ENCODE assay signal across 13 mouse cellular contexts in the genomic region with DNA sequence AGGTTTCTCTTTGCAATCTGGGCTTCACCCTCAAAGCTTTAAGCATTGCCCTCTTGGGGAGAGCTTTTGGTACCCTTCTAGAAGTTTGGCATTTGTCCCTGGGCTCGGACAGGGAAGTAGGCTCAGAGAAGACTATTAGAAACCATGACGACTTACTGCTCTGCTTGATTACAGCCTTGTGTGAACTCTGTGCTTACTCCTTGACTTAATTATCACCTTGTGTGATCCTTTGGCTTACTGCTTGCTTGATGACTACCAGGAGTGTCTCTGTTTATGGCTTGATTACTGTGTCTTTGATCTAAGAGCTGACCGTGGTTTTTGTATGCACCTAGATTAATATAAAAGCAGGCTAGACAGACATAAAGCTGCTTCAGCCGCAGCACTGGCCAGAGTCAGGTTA. TPM values are rescaled to one million over a fixed set of nuclear protein-coding genes. Genes with fewer than 3 reads are reported as not detected.
"Had no signal": no experiment of that assay in that cellular context is flagged by ENCODE, and none has a peak within 500 bp of the region (broad histone marks: within the 10 kb centered on the region; RNA-seq: fewer than 3 reads in every experiment).

No protein-coding gene starts in this region.

RNA-seq across cellular contexts. Expression of a gene that starts 16.8 kb away (rescaled TPM):
- polyA plus RNA-seq: neural tube, embryonic 13.5 days; neural tube, embryonic 14.5 days; neural tube, embryonic 15.5 days; spleen, adult 2 months; stomach, embryonic 14.5 days; stomach, embryonic 15.5 days; stomach, embryonic 16.5 days; stomach, postnatal 0 days; testis, adult 2 months; thymus, adult 2 months; thymus, postnatal 0 days; urinary bladder, adult 2 months had no signal

RNA-seq across cellular contexts. Expression of a gene that starts 19.6 kb away (rescaled TPM):
- polyA plus RNA-seq: small intestine, adult 2 months; spleen, adult 2 months; stomach, embryonic 14.5 days; stomach, embryonic 16.5 days; stomach, postnatal 0 days; testis, adult 2 months; thymus, adult 2 months; thymus, postnatal 0 days had no signal

RNA-seq across cellular contexts. Expression of a gene that starts 37.5 kb away (rescaled TPM):
- polyA plus RNA-seq: small intestine, adult 2 months; spleen, adult 2 months; stomach, embryonic 14.5 days; stomach, embryonic 16.5 days; stomach, postnatal 0 days; testis, adult 2 months; thymus, adult 2 months; thymus, postnatal 0 days had no signal

RNA-seq across cellular contexts. Expression of a gene that starts 48.7 kb away (rescaled TPM):
- polyA plus RNA-seq: neural tube, embryonic 13.5 days; neural tube, embryonic 14.5 days; neural tube, embryonic 15.5 days; small intestine, adult 2 months; spleen, adult 2 months; stomach, embryonic 16.5 days; stomach, postnatal 0 days; testis, adult 2 months; thymus, adult 2 months; thymus, postnatal 0 days; urinary bladder, adult 2 months had no signal

RNA-seq across cellular contexts. Expression of a gene that starts 54.1 kb away (rescaled TPM):
- polyA plus RNA-seq: neural tube, embryonic 13.5 days; neural tube, embryonic 14.5 days; neural tube, embryonic 15.5 days; small intestine, adult 2 months; spleen, adult 2 months; stomach, embryonic 16.5 days; stomach, postnatal 0 days; testis, adult 2 months; thymus, adult 2 months; thymus, postnatal 0 days; urinary bladder, adult 2 months had no signal
